Mouse (Mus musculus): ENCODE measurements around the gene Isg15.

- TF ChIP-seq CTCF (IDR thresholded peaks at IDR 0.05; ENCODE audit: borderline replicate concordance, extremely low read depth, insufficient read depth, insufficient read length): no peak
- TF ChIP-seq POLR2A (IDR thresholded peaks at IDR 0.05; ENCODE audit: borderline replicate concordance, extremely low read depth, insufficient read depth, insufficient read length, poor library complexity, severe bottlenecking): no peak
These were observed 9.5 kb upstream of the Isg15 start for GRCm38 (mm10) chr4:156209963-156210635.

Measured in brain, embryonic 14.5 days (tissue).